Mouse (Mus musculus): ENCODE results near the gene Serhl. TPM values are rescaled to one million over a fixed set of nuclear protein-coding genes. Genes with fewer than 3 reads are reported as not detected.
"Not testable (repeated sequence)": the region's sequence is repeated elsewhere in the genome, so short reads cannot be mapped to it uniquely, and the experiment has no call there.

Serhl gene
- total RNA-seq, 2 experiments from 2014 or later = 9.3 to 10.1 TPM

- no peak for DNase-seq
These were observed 37.3 kb downstream of the Serhl start for GRCm38 (mm10) chr15:83126582-83126981.

GRCm38 (mm10) chr15:83127037-83127436, 37.7 kb downstream of the Serhl start:
- DNase-seq = not testable (repeated sequence)

- no peak for DNase-seq
These were observed 40.4 kb downstream of the Serhl start for GRCm38 (mm10) chr15:83129530-83130231.

GRCm38 (mm10) chr15:83134671-83135070, 45.4 kb downstream of the Serhl start:
- no peak for DNase-seq

GRCm38 (mm10) chr15:83135654-83136053, 46.3 kb downstream of the Serhl start:
- DNase-seq = no peak

GRCm38 (mm10) chr15:83142861-83143260, 53.6 kb downstream of the Serhl start:
- peak in 1 of 2 experiments; percentile 22 for DNase-seq

GRCm38 (mm10) chr15:83145541-83145940, 56.2 kb downstream of the Serhl start:
- no peak for DNase-seq

GRCm38 (mm10) chr15:83148395-83148794, 59.1 kb downstream of the Serhl start:
- no peak for DNase-seq

- no peak for DNase-seq
These were observed 59.5 kb downstream of the Serhl start for GRCm38 (mm10) chr15:83148801-83149195.

GRCm38 (mm10) chr15:83149196-83150072, 60.1 kb downstream of the Serhl start, which contains the start of gene Poldip3:
Gene Poldip3, minus strand, starts transcription at chr15:83149384.
- DNase-seq = peak; percentile 97 to 98

- DNase-seq = no peak
These were observed 60.8 kb downstream of the Serhl start for GRCm38 (mm10) chr15:83150073-83150442.

GRCm38 (mm10) chr15:83150694-83151093, 61.4 kb downstream of the Serhl start:
- DNase-seq = no peak

GRCm38 (mm10) chr15:83154309-83154708, 65.0 kb downstream of the Serhl start:
- DNase-seq = no peak

GRCm38 (mm10) chr15:83155672-83156419, 66.5 kb downstream of the Serhl start:
- no peak for DNase-seq

GRCm38 (mm10) chr15:83156929-83157666, 67.8 kb downstream of the Serhl start:
- no peak for DNase-seq

- DNase-seq = no peak
These were observed 68.4 kb downstream of the Serhl start for GRCm38 (mm10) chr15:83157667-83158064.

- no peak for DNase-seq
These were observed 69.4 kb downstream of the Serhl start for GRCm38 (mm10) chr15:83158587-83159160.

GRCm38 (mm10) chr15:83159823-83160222, 70.5 kb downstream of the Serhl start:
- no peak for DNase-seq

GRCm38 (mm10) chr15:83160561-83160960, 71.3 kb downstream of the Serhl start:
- DNase-seq = no peak

- DNase-seq = no peak
These were observed 71.9 kb downstream of the Serhl start for GRCm38 (mm10) chr15:83161062-83161748.

- no peak for DNase-seq
These were observed 72.7 kb downstream of the Serhl start for GRCm38 (mm10) chr15:83162001-83162400.
